ENCODE assay signal across 8 mouse cellular contexts in genomic region chr2:13574801-13575150, GRCm38 (mm10). TPM values are rescaled to one million over a fixed set of nuclear protein-coding genes. Genes with fewer than 3 reads are reported as not detected.
A peak's percentile ranks its signal among the peaks of the same experiment; 100 is the strongest.
DNase-seq lines count a peak whose midpoint lies in the region; ATAC-seq and TF ChIP-seq lines count a peak whose summit lies in the region.

No protein-coding gene starts in this region.

- no peak for TF ChIP-seq POLR2A in bone marrow macrophage, adult 2 months (IDR thresholded peaks at IDR 0.05; ENCODE audit: borderline replicate concordance, low read depth, low read length)

- peak overlapping the region; percentile 80 for H3K4me3 ChIP-seq in bone marrow macrophage, adult 2 months (ENCODE audit: insufficient read depth, low read length)
- peak overlapping the region; percentile 67 for H3K4me3 ChIP-seq in intestine, embryonic 15.5 days (replicated peaks)

- H3K36me3 ChIP-seq in intestine, embryonic 15.5 days, result 0 out of 2 replicates have a peak, but pooled peaks cover 4% of the 10 kb centered on the region

- H3K4me2 ChIP-seq in intestine, embryonic 15.5 days (replicated peaks), result peak overlapping the region; percentile 83

- peak overlapping the region; percentile 75 for H3K9ac ChIP-seq in intestine, embryonic 15.5 days

- under 1% methylated on average over 21 of the region's 21 CpGs for WGBS in intestine, embryonic 15.5 days

- peaks cover 23% of the 10 kb centered on the region for H3K4me1 ChIP-seq in bone marrow macrophage, adult 2 months (ENCODE audit: control insufficient read depth, insufficient read depth, low read length)
- H3K4me1 ChIP-seq in intestine, embryonic 15.5 days (replicated peaks), result peaks cover 3% of the 10 kb centered on the region

- H3K9me3 ChIP-seq in intestine, embryonic 15.5 days, result no peaks in the 10 kb centered on the region

- ATAC-seq in granulocyte monocyte progenitor cell, adult 5-6 weeks (replicated peaks; ENCODE audit: poor library complexity, severe bottlenecking), result peak; percentile 26
- peak; percentile 34; the same call in 1 of the 2 replicates for ATAC-seq in intestine, embryonic 15.5 days

- peak; percentile 4 for DNase-seq in cerebellum, adult 11-12 months
- no peak for DNase-seq in cerebellum, adult 18-20 months
- peak; percentile 65 for DNase-seq in lung, postnatal 14 days
- DNase-seq in spleen, adult 18-20 months, result peak; percentile 63 to 64
- DNase-seq in right cerebral cortex, adult 2 months (ENCODE audit: low spot score in 2 of 2), result no peak

- TF ChIP-seq CTCF in bone marrow macrophage, adult 2 months (IDR thresholded peaks at IDR 0.05; ENCODE audit: low read depth, low read length), result no peak

- no peaks in the 10 kb centered on the region; the same call in 1 of the 2 replicates for H3K27me3 ChIP-seq in intestine, embryonic 15.5 days (replicated peaks)

- H3K27ac ChIP-seq in bone marrow macrophage, adult 2 months (ENCODE audit: insufficient read depth, low read depth, low read length), result peak overlapping the region; percentile 100
- peak overlapping the region; percentile 97 for H3K27ac ChIP-seq in intestine, embryonic 15.5 days

RNA-seq across cellular contexts. Expression of gene Vim, which starts 1.0 kb away (rescaled TPM):
- polyA plus RNA-seq in bone marrow macrophage, adult 2 months (2012; ENCODE audit: insufficient read depth, insufficient read length, missing spikeins), result 1,643 and 1,732 TPM in 2 replicates
- total RNA-seq in granulocyte monocyte progenitor cell, adult 5-6 weeks (2014; fragmentation: Nextera tagmentation), result 686 and 736 TPM in 2 replicates
- 783 and 809 TPM in 2 replicates for total RNA-seq in granulocyte monocyte progenitor cell, adult 5-6 weeks (2017)
- 442 and 454 TPM in 2 replicates for polyA plus RNA-seq in intestine, embryonic 15.5 days (2015; fragmentation: Nextera tagmentation; extraction: Ambion mirVana)

RNA-seq across cellular contexts. Expression of gene Trdmt1, which starts 30.3 kb away (rescaled TPM):
- 3.9 and 6.9 TPM in 2 replicates for polyA plus RNA-seq in bone marrow macrophage, adult 2 months (2012; ENCODE audit: insufficient read depth, insufficient read length, missing spikeins)
- total RNA-seq in granulocyte monocyte progenitor cell, adult 5-6 weeks (2014; fragmentation: Nextera tagmentation), result 6.4 and 9.6 TPM in 2 replicates
- 9.9 and 24.3 TPM in 2 replicates for total RNA-seq in granulocyte monocyte progenitor cell, adult 5-6 weeks (2017)
- polyA plus RNA-seq in intestine, embryonic 15.5 days (2015; fragmentation: Nextera tagmentation; extraction: Ambion mirVana), result 8.1 and 10.0 TPM in 2 replicates

Comparison
In these comparisons a context has a peak if more than half of its experiments do, and no peak if none do; other contexts are left out.
1. DNase-seq: peak in cerebellum, adult 11-12 months (single experiment), lung, postnatal 14 days (single experiment) and spleen, adult 18-20 months (2 of 2); none in cerebellum, adult 18-20 months (0 of 2) and right cerebral cortex, adult 2 months (0 of 2).